Mouse (Mus musculus): ENCODE data around the gene Mgrn1.

Mgrn1 gene

DNA sequence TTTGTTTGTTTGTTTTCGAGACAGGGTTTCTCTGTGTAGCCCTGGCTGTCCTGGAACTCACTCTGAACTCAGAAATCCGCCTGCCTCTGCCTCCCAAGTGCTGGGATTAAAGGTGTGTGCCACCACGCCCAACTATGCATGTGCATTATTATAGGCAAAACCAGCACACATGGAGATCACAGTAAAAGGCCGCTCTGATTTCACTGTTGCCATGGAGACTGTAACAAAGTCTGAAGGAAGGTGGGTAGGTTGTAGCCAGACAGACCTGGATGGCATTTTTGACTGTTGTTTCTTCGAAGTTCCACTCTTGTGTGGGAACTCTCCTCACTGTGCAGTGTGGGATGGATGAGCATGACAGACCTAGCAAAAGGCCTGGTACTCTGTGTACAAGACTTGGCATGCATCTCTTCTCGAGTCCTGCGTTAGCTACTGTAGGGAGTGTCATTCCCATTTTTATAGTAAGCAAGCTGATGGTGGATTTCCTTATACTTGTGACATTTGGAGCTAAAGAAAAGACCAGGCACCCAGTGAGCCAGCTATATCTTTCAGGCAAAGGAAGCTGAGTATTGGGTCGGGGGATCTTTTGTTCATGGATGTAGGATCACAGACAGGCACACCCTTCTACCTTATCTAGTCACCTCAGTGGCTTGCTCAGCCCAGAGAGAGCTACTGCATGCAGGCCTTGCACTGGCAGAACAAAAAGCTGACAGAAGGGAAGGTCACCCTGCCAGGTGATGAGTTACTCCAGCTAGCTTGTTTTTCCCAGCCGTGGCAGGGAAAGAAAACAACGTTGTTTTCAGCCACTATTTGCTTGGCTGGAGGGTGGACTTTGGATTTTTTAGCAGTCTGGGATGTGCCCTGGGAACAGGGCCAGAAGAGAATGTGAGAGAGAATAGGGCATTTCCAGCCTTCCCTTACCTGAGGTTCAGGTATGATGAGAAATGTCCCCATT is 4.4 kb upstream of the Mgrn1 start:
- Histone ChIP-seq H3K4me3 (replicated peaks; ENCODE audit: low read length) (peak overlapping the region; percentile 86), H3K27me3 (ENCODE audit: insufficient read depth, low read length) (no peaks in the 10 kb centered on the region), H3K4me1 (replicated peaks; ENCODE audit: low read depth, low read length) (peaks cover 61% of the 10 kb centered on the region), H3K36me3 (ENCODE audit: insufficient read depth, low read length) (peaks cover 25% of the 10 kb centered on the region), H3K9me3 (ENCODE audit: low read length) (no peaks in the 10 kb centered on the region)
- TF ChIP-seq NANOG (IDR thresholded peaks at IDR 0.05; ENCODE audit: borderline replicate concordance, low read length) (no peak), CTCF (conservative IDR thresholded peaks at IDR 0.05; ENCODE audit: low read length) (no peak), POU5F1 (IDR thresholded peaks at IDR 0.05; ENCODE audit: borderline replicate concordance, low read length) (no peak)

DNA sequence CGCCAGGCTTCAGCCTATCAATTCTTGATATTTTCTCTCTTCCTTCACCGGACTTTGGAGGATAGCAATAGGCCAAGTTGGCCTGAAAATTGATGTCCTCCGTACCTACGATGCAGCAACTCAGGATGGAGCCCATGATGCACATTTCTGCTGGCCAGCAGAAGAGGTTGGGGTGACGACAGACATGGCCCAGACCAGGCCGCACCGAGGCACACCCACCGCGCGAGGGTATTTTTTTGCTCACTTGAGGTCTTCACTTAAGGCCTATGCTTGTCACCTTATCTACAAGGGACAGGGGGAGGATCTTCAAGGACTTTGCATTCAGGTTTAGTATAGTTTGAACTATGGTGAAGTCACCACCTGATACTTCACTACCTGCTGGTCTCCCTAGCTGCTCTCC is 1.1 kb upstream of the Mgrn1 start:
- Histone ChIP-seq H3K4me1 (replicated peaks; ENCODE audit: low read depth, low read length) (peaks cover 71% of the 10 kb centered on the region), H3K27me3 (ENCODE audit: insufficient read depth, low read length) (no peaks in the 10 kb centered on the region), H3K4me3 (replicated peaks; ENCODE audit: low read length) (peak overlapping the region; percentile 77), H3K9me3 (ENCODE audit: low read length) (no peaks in the 10 kb centered on the region), H3K36me3 (ENCODE audit: insufficient read depth, low read length) (peaks cover 16% of the 10 kb centered on the region)
- no peak for TF ChIP-seq CTCF (conservative IDR thresholded peaks at IDR 0.05; ENCODE audit: low read length)
- no peak for TF ChIP-seq NANOG (IDR thresholded peaks at IDR 0.05; ENCODE audit: borderline replicate concordance, low read length)
- TF ChIP-seq POU5F1 (IDR thresholded peaks at IDR 0.05; ENCODE audit: borderline replicate concordance, low read length) = no peak

DNA sequence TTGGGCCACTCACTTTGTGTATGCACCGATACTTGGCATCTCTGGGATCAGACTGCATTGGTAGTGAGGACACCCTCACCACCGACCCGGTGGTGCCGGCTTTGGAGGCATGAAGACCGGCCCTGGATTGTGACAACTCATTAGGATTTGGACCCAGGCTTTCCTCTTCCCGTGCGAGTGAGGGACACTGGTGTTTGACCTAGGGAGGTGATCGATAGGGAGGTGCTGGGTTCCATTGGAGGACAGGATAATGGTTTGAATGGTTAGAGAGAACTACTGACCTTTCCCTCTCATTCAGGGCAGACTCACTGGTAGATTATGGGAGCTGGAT is 606 bp downstream of the Mgrn1 start:
- Histone ChIP-seq H3K36me3 (ENCODE audit: insufficient read depth, low read length) (peaks cover 23% of the 10 kb centered on the region), H3K4me1 (replicated peaks; ENCODE audit: low read depth, low read length) (peaks cover 73% of the 10 kb centered on the region), H3K27me3 (ENCODE audit: insufficient read depth, low read length) (no peaks in the 10 kb centered on the region), H3K9me3 (ENCODE audit: low read length) (no peaks in the 10 kb centered on the region), H3K4me3 (replicated peaks; ENCODE audit: low read length) (peak overlapping the region; percentile 94)
- TF ChIP-seq NANOG (IDR thresholded peaks at IDR 0.05; ENCODE audit: borderline replicate concordance, low read length) = no peak
- TF ChIP-seq POU5F1 (IDR thresholded peaks at IDR 0.05; ENCODE audit: borderline replicate concordance, low read length) = no peak
- no peak for TF ChIP-seq CTCF (conservative IDR thresholded peaks at IDR 0.05; ENCODE audit: low read length)

DNA sequence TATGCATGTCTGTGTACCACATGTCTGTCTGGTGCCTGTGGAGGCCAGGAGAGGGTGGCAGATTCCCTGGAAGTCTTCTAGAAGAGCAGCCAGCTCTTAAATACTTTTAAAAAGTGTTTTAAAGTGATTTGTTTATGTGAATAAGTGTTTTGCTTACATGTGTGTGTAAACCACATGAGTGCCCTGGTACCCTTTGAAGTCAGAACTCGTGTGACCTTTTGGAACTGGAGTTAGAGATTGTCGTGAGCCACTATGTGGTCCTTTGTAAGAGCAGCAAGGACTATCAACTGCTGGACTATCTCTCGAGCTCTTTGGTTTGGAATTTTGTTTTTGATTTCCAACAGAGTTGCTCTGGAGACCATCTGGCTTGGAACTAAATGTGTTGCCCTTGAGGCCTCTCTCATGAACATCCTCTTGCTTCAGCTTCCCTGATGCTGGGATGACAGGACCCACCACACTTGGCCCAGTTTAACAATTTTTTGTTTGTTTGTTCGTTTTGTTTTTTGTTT is 4.2 kb downstream of the Mgrn1 start:
- no peaks in the 10 kb centered on the region for H3K9me3 ChIP-seq (ENCODE audit: low read length)
- no peak overlapping the region for H3K4me3 ChIP-seq (replicated peaks; ENCODE audit: low read length)
- H3K27me3 ChIP-seq (ENCODE audit: insufficient read depth, low read length) = no peaks in the 10 kb centered on the region
- peaks cover 75% of the 10 kb centered on the region for H3K4me1 ChIP-seq (replicated peaks; ENCODE audit: low read depth, low read length)
- TF ChIP-seq NANOG (IDR thresholded peaks at IDR 0.05; ENCODE audit: borderline replicate concordance, low read length) (no peak), POU5F1 (IDR thresholded peaks at IDR 0.05; ENCODE audit: borderline replicate concordance, low read length) (no peak), CTCF (conservative IDR thresholded peaks at IDR 0.05; ENCODE audit: low read length) (no peak)
- peaks cover 15% of the 10 kb centered on the region for H3K36me3 ChIP-seq (ENCODE audit: insufficient read depth, low read length)

DNA sequence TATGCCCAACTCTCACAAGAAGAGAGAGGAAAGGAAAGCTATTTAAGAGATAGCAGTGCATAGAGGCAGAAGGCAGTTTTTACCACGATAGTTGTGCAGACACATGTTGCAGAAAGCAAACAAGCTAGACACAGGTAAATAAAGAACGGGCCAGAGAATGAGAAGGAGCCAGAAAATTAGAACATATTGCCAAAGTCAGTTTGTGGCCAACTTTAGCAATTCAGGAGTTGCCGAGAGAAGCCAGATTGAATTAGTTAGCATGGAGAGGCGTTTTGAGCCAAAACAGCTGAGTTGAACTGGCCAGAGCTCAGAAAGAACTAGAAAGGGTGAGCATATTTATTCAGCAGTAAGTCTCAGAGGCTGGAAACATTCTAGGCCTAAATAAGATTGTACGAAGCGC is 6.1 kb downstream of the Mgrn1 start:
- Histone ChIP-seq H3K4me1 (replicated peaks; ENCODE audit: low read depth, low read length) (peaks cover 83% of the 10 kb centered on the region), H3K36me3 (ENCODE audit: insufficient read depth, low read length) (peaks cover 15% of the 10 kb centered on the region), H3K27me3 (ENCODE audit: insufficient read depth, low read length) (no peaks in the 10 kb centered on the region), H3K4me3 (replicated peaks; ENCODE audit: low read length) (no peak overlapping the region), H3K9me3 (ENCODE audit: low read length) (no peaks in the 10 kb centered on the region)
- TF ChIP-seq NANOG (IDR thresholded peaks at IDR 0.05; ENCODE audit: borderline replicate concordance, low read length) = no peak
- no peak for TF ChIP-seq POU5F1 (IDR thresholded peaks at IDR 0.05; ENCODE audit: borderline replicate concordance, low read length)
- TF ChIP-seq CTCF (conservative IDR thresholded peaks at IDR 0.05; ENCODE audit: low read length) = no peak

DNA sequence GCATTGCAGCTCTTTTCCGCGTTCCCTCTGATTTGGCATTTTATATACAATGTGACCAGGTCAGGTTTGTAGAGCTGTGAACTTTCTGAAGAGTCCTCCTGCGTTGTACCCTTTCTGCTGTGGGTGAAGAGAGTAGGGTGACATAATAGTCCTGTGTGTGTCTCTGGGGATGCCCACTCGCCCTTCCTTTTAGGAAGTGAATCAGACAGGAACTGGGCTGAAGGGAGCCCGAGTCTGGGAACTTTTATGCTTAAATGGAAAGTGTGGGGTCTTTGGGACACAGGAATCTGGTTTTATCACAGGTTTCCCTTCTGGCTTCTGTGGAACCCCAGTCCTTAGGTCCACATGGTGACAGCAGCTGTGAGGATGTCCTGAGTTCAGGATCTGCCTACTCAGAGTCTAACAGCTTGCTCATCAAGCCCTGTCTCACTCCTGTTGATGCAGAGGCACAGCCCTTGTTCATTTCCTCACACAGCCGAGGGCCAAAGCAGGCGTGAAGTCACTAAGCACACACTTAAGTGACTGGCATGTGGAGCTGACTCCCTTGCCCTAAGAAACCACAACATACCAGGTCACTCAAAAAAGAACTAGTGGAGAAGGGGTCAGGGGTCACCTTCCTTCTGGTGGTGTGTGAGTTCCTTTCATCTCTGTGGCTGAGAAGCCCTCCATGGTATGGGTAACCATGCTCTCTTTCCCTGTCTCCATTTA is 8.3 kb downstream of the Mgrn1 start:
- Histone ChIP-seq H3K4me1 (replicated peaks; ENCODE audit: low read depth, low read length) (peaks cover 81% of the 10 kb centered on the region), H3K4me3 (replicated peaks; ENCODE audit: low read length) (0 out of 2 replicates have a peak overlapping the region, but pooled peaks have one; percentile 8), H3K27me3 (ENCODE audit: insufficient read depth, low read length) (no peaks in the 10 kb centered on the region), H3K9me3 (ENCODE audit: low read length) (no peaks in the 10 kb centered on the region), H3K36me3 (ENCODE audit: insufficient read depth, low read length) (peaks cover 9% of the 10 kb centered on the region)
- TF ChIP-seq CTCF (conservative IDR thresholded peaks at IDR 0.05; ENCODE audit: low read length) (no peak), POU5F1 (IDR thresholded peaks at IDR 0.05; ENCODE audit: borderline replicate concordance, low read length) (no peak), NANOG (IDR thresholded peaks at IDR 0.05; ENCODE audit: borderline replicate concordance, low read length) (no peak)

DNA sequence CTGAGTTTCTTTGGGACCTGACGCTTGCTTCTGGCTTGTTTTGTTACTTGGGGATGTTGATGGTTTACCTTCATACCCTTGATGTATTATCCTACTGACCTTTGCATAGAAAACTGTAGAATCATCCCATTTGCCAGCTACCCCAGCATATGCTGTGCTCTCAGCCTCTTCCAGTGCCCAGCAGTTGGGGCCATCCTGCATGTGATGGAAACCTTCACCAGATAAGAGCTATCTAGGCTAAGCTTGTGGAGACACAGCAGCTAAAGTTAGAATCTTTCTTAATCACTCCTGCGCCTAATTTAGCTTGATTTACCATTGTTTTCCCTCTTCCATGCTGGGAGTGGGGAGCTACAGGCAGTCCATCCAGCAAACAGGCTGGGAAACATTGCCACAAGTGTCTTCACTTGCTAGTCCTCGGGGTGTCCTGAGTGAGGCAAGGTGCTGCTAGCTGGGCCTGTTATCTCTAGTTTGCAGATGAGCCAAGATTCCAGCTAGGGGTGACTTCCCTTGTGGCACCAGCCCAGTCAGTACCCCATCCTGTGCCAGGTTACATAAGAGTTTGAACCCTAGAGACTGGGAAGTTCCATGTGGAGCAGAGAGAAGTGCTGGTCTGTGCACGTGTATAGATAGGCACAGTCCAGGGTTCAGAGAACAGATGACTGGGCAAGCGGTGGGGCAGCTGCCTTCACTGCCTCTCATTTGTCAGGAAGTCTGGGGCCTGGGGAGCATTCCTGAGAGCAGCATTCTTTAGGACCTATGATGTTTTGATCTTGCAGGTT is 10.4 kb downstream of the Mgrn1 start:
- peaks cover 2% of the 10 kb centered on the region for H3K36me3 ChIP-seq (ENCODE audit: insufficient read depth, low read length)
- no peaks in the 10 kb centered on the region for H3K9me3 ChIP-seq (ENCODE audit: low read length)
- TF ChIP-seq NANOG (IDR thresholded peaks at IDR 0.05; ENCODE audit: borderline replicate concordance, low read length) = no peak
- TF ChIP-seq CTCF (conservative IDR thresholded peaks at IDR 0.05; ENCODE audit: low read length) = no peak
- TF ChIP-seq POU5F1 (IDR thresholded peaks at IDR 0.05; ENCODE audit: borderline replicate concordance, low read length) = no peak
- H3K4me1 ChIP-seq (replicated peaks; ENCODE audit: low read depth, low read length) = peaks cover 83% of the 10 kb centered on the region
- no peaks in the 10 kb centered on the region for H3K27me3 ChIP-seq (ENCODE audit: insufficient read depth, low read length)
- no peak overlapping the region for H3K4me3 ChIP-seq (replicated peaks; ENCODE audit: low read length)
